8 mouse cellular contexts compared by ENCODE assay signal in the genomic region with DNA sequence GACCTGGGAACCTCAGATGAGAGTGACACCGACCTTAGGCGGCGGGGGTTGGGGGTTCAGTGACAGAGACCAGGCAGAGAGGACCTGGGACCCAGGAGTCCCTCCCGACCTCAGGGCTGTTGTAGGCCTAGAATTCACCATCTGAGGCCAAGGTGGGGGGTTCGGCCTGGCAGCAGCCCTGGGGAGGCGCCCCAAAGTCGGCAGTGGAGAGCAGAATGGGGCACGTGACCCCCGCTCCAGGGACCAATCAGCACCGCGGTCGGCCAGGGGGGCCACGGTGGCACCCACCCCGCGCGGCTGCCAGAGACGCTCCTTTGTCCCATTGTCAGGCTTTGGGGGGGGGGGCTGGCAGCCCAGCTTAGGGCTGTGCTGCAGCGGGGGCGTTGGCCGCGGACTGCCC. TPM values are rescaled to one million over a fixed set of nuclear protein-coding genes. Genes with fewer than 3 reads are reported as not detected.
DNase-seq lines count a peak whose midpoint lies in the region; ATAC-seq and TF ChIP-seq lines count a peak whose summit lies in the region.

No protein-coding gene starts in this region.

- WGBS in heart, embryonic 14.5 days = 8% methylated on average over 21 of the region's 21 CpGs
- WGBS in forebrain, embryonic 10.5 days = 5% methylated on average over 17 of the region's 21 CpGs
- WGBS in liver, embryonic 12.5 days (ENCODE audit: insufficient replicate concordance) = 7% methylated on average over 21 of the region's 21 CpGs

- H3K9ac ChIP-seq in heart, embryonic 14.5 days (ENCODE audit: low read length) = peak overlapping the region; percentile 62
- H3K9ac ChIP-seq in ES-E14 (ENCODE audit: insufficient read depth, low read depth, low read length, poor library complexity, severe bottlenecking) = no peak overlapping the region
- peak overlapping the region; percentile 46 for H3K9ac ChIP-seq in liver, embryonic 12.5 days

- DNase-seq in heart, postnatal 25 days (ENCODE audit: low spot score) = no peak
- no peak for DNase-seq in ES-E14 (ENCODE audit: low read depth, low spot score)
- no peak for DNase-seq in forebrain, embryonic 10.5 days (ENCODE audit: extremely low spot score, low spot score)
- no peak for DNase-seq in testis, postnatal 14 days (ENCODE audit: low spot score)
- DNase-seq in urinary bladder, postnatal 4 days (ENCODE audit: low spot score in 2 of 2) = no peak
- DNase-seq in left cerebral cortex, postnatal 4 days = no peak

- in situ Hi-C loops in ES-E14 (cut with MboI; ENCODE audit: low sequenced_read_pairs in 2 of 2, unreplicated experiment in 2 of 2) = no loop called here

- H3K4me3 ChIP-seq in heart, embryonic 14.5 days (ENCODE audit: control insufficient read depth in 1 of 2, insufficient read depth in 1 of 2, low read depth in 1 of 2, low read length in 2 of 2) = peak overlapping the region; percentile 50 to 67; a peak in 3 of 4 replicates
- H3K4me3 ChIP-seq in ES-E14 (ENCODE audit: insufficient read depth in 1 of 2, low read depth in 1 of 2, low read length in 2 of 2, poor library complexity in 1 of 2, severe bottlenecking in 1 of 2) = peak overlapping the region; percentile 71 to 87
- H3K4me3 ChIP-seq in forebrain, embryonic 10.5 days = peak overlapping the region; percentile 80
- peak overlapping the region; percentile 62 for H3K4me3 ChIP-seq in liver, embryonic 12.5 days

- ATAC-seq in heart, embryonic 14.5 days (ENCODE audit: insufficient number of reproducible peaks, insufficient read depth, low FRiP score, low read depth) = no peak
- no peak for ATAC-seq in liver, embryonic 12.5 days

- H3K4me2 ChIP-seq in heart, embryonic 14.5 days (ENCODE audit: low read length) = peak overlapping the region; percentile 99
- H3K4me2 ChIP-seq in liver, embryonic 12.5 days = peak overlapping the region; percentile 90

- no peaks in the 10 kb centered on the region for H3K36me3 ChIP-seq in heart, embryonic 14.5 days (ENCODE audit: control insufficient read depth, insufficient read depth, low read length)
- no peaks in the 10 kb centered on the region for H3K36me3 ChIP-seq in ES-E14 (ENCODE audit: control insufficient read depth, insufficient read depth, low read length, poor library complexity, severe bottlenecking)
- H3K36me3 ChIP-seq in forebrain, embryonic 10.5 days (replicated peaks) = no peaks in the 10 kb centered on the region
- no peaks in the 10 kb centered on the region for H3K36me3 ChIP-seq in liver, embryonic 12.5 days

- H3K4me1 ChIP-seq in heart, embryonic 14.5 days (ENCODE audit: control insufficient read depth in 2 of 2, insufficient read depth in 2 of 2, low read length in 2 of 2) = peaks cover 4 to 20% of the 10 kb centered on the region in 2 experiments; a peak in 3 of 4 replicates
- H3K4me1 ChIP-seq in ES-E14 (ENCODE audit: control insufficient read depth in 2 of 2, insufficient read depth in 2 of 2, low read length in 2 of 2, poor library complexity in 1 of 2) = peaks cover 0 to 7% of the 10 kb centered on the region in 2 experiments; a peak in 1 of 4 replicates
- H3K4me1 ChIP-seq in forebrain, embryonic 10.5 days = peaks cover 64% of the 10 kb centered on the region
- peaks cover 50% of the 10 kb centered on the region for H3K4me1 ChIP-seq in liver, embryonic 12.5 days

- intact Hi-C loops in heart, postnatal 25 days (cut with DNase I) = no loop called here
- intact Hi-C loops in left cerebral cortex, postnatal 4 days (cut with DNase I) = no loop called here

- no peaks in the 10 kb centered on the region for H3K9me3 ChIP-seq in heart, embryonic 14.5 days (ENCODE audit: control insufficient read depth, low read length)
- no peaks in the 10 kb centered on the region for H3K9me3 ChIP-seq in ES-E14 (ENCODE audit: control insufficient read depth, insufficient read depth, low read depth, low read length)
- no peaks in the 10 kb centered on the region for H3K9me3 ChIP-seq in forebrain, embryonic 10.5 days
- H3K9me3 ChIP-seq in liver, embryonic 12.5 days (replicated peaks) = no peaks in the 10 kb centered on the region

- no peak overlapping the region for H3K27ac ChIP-seq in heart, embryonic 14.5 days (replicated peaks in 1 of 2; ENCODE audit: control insufficient read depth in 1 of 2, insufficient read depth in 1 of 2, low read depth in 2 of 2, low read length in 2 of 2)
- no peak overlapping the region for H3K27ac ChIP-seq in ES-E14 (ENCODE audit: insufficient read depth, low read depth, low read length, poor library complexity, severe bottlenecking)
- peak overlapping the region; percentile 68 for H3K27ac ChIP-seq in forebrain, embryonic 10.5 days
- no peak overlapping the region for H3K27ac ChIP-seq in liver, embryonic 12.5 days

- peaks cover 74% of the 10 kb centered on the region for H3K27me3 ChIP-seq in heart, embryonic 14.5 days (ENCODE audit: control insufficient read depth, insufficient read depth, low read length)
- peaks cover 93% of the 10 kb centered on the region for H3K27me3 ChIP-seq in forebrain, embryonic 10.5 days (ENCODE audit: poor library complexity, severe bottlenecking)
- peaks cover 79% of the 10 kb centered on the region for H3K27me3 ChIP-seq in liver, embryonic 12.5 days (replicated peaks)

TF ChIP-seq in ES-E14, 5 proteins besides CTCF, POLR2A, EP300 and RAD21:
- no peak for TF ChIP-seq ZC3H11A (IDR thresholded peaks at IDR 0.05; ENCODE audit: borderline replicate concordance, low read depth, low read length)
- no peak for TF ChIP-seq ZNF384 (IDR thresholded peaks at IDR 0.05; ENCODE audit: low read depth, low read length)
- TF ChIP-seq HCFC1 (IDR thresholded peaks at IDR 0.05; ENCODE audit: borderline replicate concordance, insufficient read depth, low read length) = no peak
- no peak for TF ChIP-seq CHD2 (IDR thresholded peaks at IDR 0.05; ENCODE audit: low read depth, low read length)
- no peak for TF ChIP-seq MAFK (IDR thresholded peaks at IDR 0.05; ENCODE audit: insufficient read depth, low read depth, low read length)

RNA-seq across cellular contexts. Expression of a gene that starts 0.8 kb away (rescaled TPM):
- polyA plus RNA-seq in heart, embryonic 14.5 days (2014; fragmentation: Nextera tagmentation; extraction: Ambion mirVana) = 0.55 and 0.85 TPM in 2 replicates
- 1 to 10 TPM; 7.3 to 8.8 TPM for total RNA-seq in heart, postnatal 25 days (2021)
- 2.9 and 7.1 TPM in 2 replicates for total RNA-seq in ES-E14 (2012; rRNA removed)
- polyA plus RNA-seq in forebrain, embryonic 10.5 days (2016; fragmentation: Nextera tagmentation; extraction: Ambion mirVana) = 0.44 and 0.67 TPM in 2 replicates
- polyA plus RNA-seq in liver, embryonic 12.5 days (2016; fragmentation: Nextera tagmentation; extraction: Ambion mirVana) = 1.5 and 1.7 TPM in 2 replicates
- total RNA-seq in left cerebral cortex, postnatal 4 days (2021) = 10 to 100 TPM; 91.1 to 95.7 TPM

RNA-seq across cellular contexts. Expression of a gene that starts 17.6 kb away (rescaled TPM):
- 0.32 and 0.42 TPM in 2 replicates for polyA plus RNA-seq in heart, embryonic 14.5 days (2014; fragmentation: Nextera tagmentation; extraction: Ambion mirVana)
- total RNA-seq in heart, postnatal 25 days (2021) = 10 to 100 TPM; 53.8 to 55.0 TPM
- not detected in 2 replicates for total RNA-seq in ES-E14 (2012; rRNA removed)
- polyA plus RNA-seq in forebrain, embryonic 10.5 days (2016; fragmentation: Nextera tagmentation; extraction: Ambion mirVana) = not detected in 2 replicates
- polyA plus RNA-seq in liver, embryonic 12.5 days (2016; fragmentation: Nextera tagmentation; extraction: Ambion mirVana) = 0.27 and 0.48 TPM in 2 replicates
- total RNA-seq in left cerebral cortex, postnatal 4 days (2021) = not detected

RNA-seq across cellular contexts. Expression of a gene that starts 22.0 kb away (rescaled TPM):
- 0.88 and 1.1 TPM in 2 replicates for polyA plus RNA-seq in heart, embryonic 14.5 days (2014; fragmentation: Nextera tagmentation; extraction: Ambion mirVana)
- 100 to 1,000 TPM; 143 to 166 TPM for total RNA-seq in heart, postnatal 25 days (2021)
- total RNA-seq in ES-E14 (2012; rRNA removed) = 1.4 and 2.1 TPM in 2 replicates
- 0.25 and 0.33 TPM in 2 replicates for polyA plus RNA-seq in forebrain, embryonic 10.5 days (2016; fragmentation: Nextera tagmentation; extraction: Ambion mirVana)
- polyA plus RNA-seq in liver, embryonic 12.5 days (2016; fragmentation: Nextera tagmentation; extraction: Ambion mirVana) = 0.25 and 0.38 TPM in 2 replicates
- total RNA-seq in left cerebral cortex, postnatal 4 days (2021) = 1 to 10 TPM; 1.2 to 1.9 TPM

RNA-seq across cellular contexts. Expression of a gene that starts 22.9 kb away (rescaled TPM):
- 8.9 and 9.4 TPM in 2 replicates for polyA plus RNA-seq in heart, embryonic 14.5 days (2014; fragmentation: Nextera tagmentation; extraction: Ambion mirVana)
- total RNA-seq in heart, postnatal 25 days (2021) = 1 to 10 TPM; 2.2 to 2.5 TPM
- total RNA-seq in ES-E14 (2012; rRNA removed) = 1.3 and 1.7 TPM in 2 replicates
- 7.4 and 8.1 TPM in 2 replicates for polyA plus RNA-seq in forebrain, embryonic 10.5 days (2016; fragmentation: Nextera tagmentation; extraction: Ambion mirVana)
- 3.7 TPM in 2 replicates for polyA plus RNA-seq in liver, embryonic 12.5 days (2016; fragmentation: Nextera tagmentation; extraction: Ambion mirVana)
- total RNA-seq in left cerebral cortex, postnatal 4 days (2021) = 10 to 100 TPM; 11.1 TPM

RNA-seq across cellular contexts. Expression of a gene that starts 29.8 kb away (rescaled TPM):
- 0.15 and 0.19 TPM in 2 replicates for polyA plus RNA-seq in heart, embryonic 14.5 days (2014; fragmentation: Nextera tagmentation; extraction: Ambion mirVana)
- total RNA-seq in heart, postnatal 25 days (2021) = 100 to 1,000 TPM; 135 to 136 TPM
- total RNA-seq in ES-E14 (2012; rRNA removed) = 0.31 and 0.69 TPM in 2 replicates
- 0.05 and 0.09 TPM in 2 replicates for polyA plus RNA-seq in forebrain, embryonic 10.5 days (2016; fragmentation: Nextera tagmentation; extraction: Ambion mirVana)
- 0.05 and 0.06 TPM in 2 replicates for polyA plus RNA-seq in liver, embryonic 12.5 days (2016; fragmentation: Nextera tagmentation; extraction: Ambion mirVana)
- under 1 TPM; 0.20 to 0.24 TPM for total RNA-seq in left cerebral cortex, postnatal 4 days (2021)

Comparison
In these comparisons a context has a peak if more than half of its experiments do, and no peak if none do; other contexts are left out.
1. RNA of a gene that starts 0.8 kb away (total RNA-seq): 91.1 to 95.7 TPM in left cerebral cortex, postnatal 4 days; 7.3 to 8.8 TPM in heart, postnatal 25 days and 2.9 to 7.1 TPM in ES-E14; every median in the first group is over 4 times any median in the second.
2. RNA of a gene that starts 17.6 kb away (total RNA-seq): 53.8 to 55.0 TPM in heart, postnatal 25 days; not detected in left cerebral cortex, postnatal 4 days and not detected in ES-E14; every median in the first group is over 10 times any median in the second.
3. RNA of a gene that starts 22.0 kb away (total RNA-seq): 143 to 166 TPM in heart, postnatal 25 days; 1.2 to 1.9 TPM in left cerebral cortex, postnatal 4 days and 1.4 to 2.1 TPM in ES-E14; every median in the first group is over 10 times any median in the second.
4. Peak in every context shown above with its lines, with median percentiles within 50 percentile points of each other: H3K4me3 ChIP-seq.